Mouse (Mus musculus) cerebellum, adult 8-10 months (tissue): ENCODE data around the gene Gnaz.

Experiments
- DNase-seq: peaks from one replicate; pipeline ENCODE4 v3.0.0; 2022

Gnaz gene

GRCm38 (mm10) chr10:74966850-74967451, at the start of gene Gnaz:
Gnaz (plus strand) TSS chr10:74967177.
- DNase-seq = peak; percentile 98

- DNase-seq = no peak
These were observed 47.7 kb upstream of the Gnaz start for GRCm38 (mm10) chr10:74919277-74919676.

- DNase-seq = no peak
These were observed 46.0 kb upstream of the Gnaz start for GRCm38 (mm10) chr10:74920853-74921567.

GRCm38 (mm10) chr10:74921614-74922013, 45.4 kb upstream of the Gnaz start:
- no peak for DNase-seq

- DNase-seq = peak; percentile 67
These were observed 44.2 kb upstream of the Gnaz start for GRCm38 (mm10) chr10:74922763-74923162.

GRCm38 (mm10) chr10:74924274-74924673, 42.7 kb upstream of the Gnaz start:
- DNase-seq = no peak

- DNase-seq = peak; percentile 81
These were observed 41.7 kb upstream of the Gnaz start for GRCm38 (mm10) chr10:74925324-74925723.

GRCm38 (mm10) chr10:74928276-74928675, 38.7 kb upstream of the Gnaz start:
- DNase-seq = no peak

- DNase-seq = no peak
These were observed 37.4 kb upstream of the Gnaz start for GRCm38 (mm10) chr10:74929578-74929977.

- DNase-seq = no peak
These were observed 36.4 kb upstream of the Gnaz start for GRCm38 (mm10) chr10:74930541-74930940.

- DNase-seq = no peak
These were observed 35.3 kb upstream of the Gnaz start for GRCm38 (mm10) chr10:74931631-74932030.

- no peak for DNase-seq
These were observed 34.5 kb upstream of the Gnaz start for GRCm38 (mm10) chr10:74932487-74932886.

- no peak for DNase-seq
These were observed 33.3 kb upstream of the Gnaz start for GRCm38 (mm10) chr10:74933548-74934190.

GRCm38 (mm10) chr10:74934521-74934920, 32.5 kb upstream of the Gnaz start:
- no peak for DNase-seq

- DNase-seq = no peak
These were observed 32.0 kb upstream of the Gnaz start for GRCm38 (mm10) chr10:74935016-74935415.

- DNase-seq = no peak
These were observed 29.8 kb upstream of the Gnaz start for GRCm38 (mm10) chr10:74937003-74937790.

GRCm38 (mm10) chr10:74938410-74938809, 28.6 kb upstream of the Gnaz start:
- no peak for DNase-seq

- DNase-seq = no peak
These were observed 27.7 kb upstream of the Gnaz start for GRCm38 (mm10) chr10:74939300-74939699.

GRCm38 (mm10) chr10:74940795-74941194, 26.2 kb upstream of the Gnaz start:
- no peak for DNase-seq

GRCm38 (mm10) chr10:74952830-74953443, 14.0 kb upstream of the Gnaz start:
- no peak for DNase-seq

GRCm38 (mm10) chr10:74964380-74964779, 2.6 kb upstream of the Gnaz start:
- no peak for DNase-seq

- peak; percentile 54 for DNase-seq
These were observed 782 bp downstream of the Gnaz start for GRCm38 (mm10) chr10:74967651-74968267.
